In genomic region chr3:137150414-137151010, GRCm38 (mm10) we compare ENCODE assay signal across 9 mouse cellular contexts.
A peak's percentile ranks its signal among the peaks of the same experiment; 100 is the strongest.
DNase-seq lines count a peak whose midpoint lies in the region; ATAC-seq and TF ChIP-seq lines count a peak whose summit lies in the region.
"Had no signal": no experiment of that assay in that cellular context is flagged by ENCODE, and none has a peak within 500 bp of the region (broad histone marks: within the 10 kb centered on the region; RNA-seq: fewer than 3 reads in every experiment).

No protein-coding gene starts in this region.

- no peak for TF ChIP-seq CTCF in testis, adult 2 months (IDR thresholded peaks at IDR 0.05; ENCODE audit: control insufficient read depth, insufficient read depth, insufficient replicate concordance, low read depth, low read length)

- no peaks in the 10 kb centered on the region for H3K27me3 ChIP-seq in testis, adult 2 months (ENCODE audit: control insufficient read depth, insufficient read depth, low read length)
- H3K27me3 ChIP-seq in heart, embryonic 14.5 days (ENCODE audit: control insufficient read depth, insufficient read depth, low read length): no peaks in the 10 kb centered on the region
- H3K27me3 ChIP-seq in midbrain, embryonic 13.5 days: no peaks in the 10 kb centered on the region
- H3K27me3 ChIP-seq: limb, embryonic 12.5 days had no signal

- H3K27ac ChIP-seq in testis, adult 2 months (ENCODE audit: control insufficient read depth, insufficient read depth, low read depth, low read length): no peak overlapping the region
- peak overlapping the region; percentile 62 to 75 for H3K27ac ChIP-seq in heart, embryonic 14.5 days (replicated peaks in 1 of 2; ENCODE audit: control insufficient read depth in 1 of 2, insufficient read depth in 1 of 2, low read depth in 2 of 2, low read length in 2 of 2)
- no peak overlapping the region for H3K27ac ChIP-seq in midbrain, embryonic 13.5 days
- H3K27ac ChIP-seq: limb, embryonic 12.5 days had no signal

- H3K36me3 ChIP-seq in testis, adult 2 months (ENCODE audit: control insufficient read depth, insufficient read depth, low read length): no peaks in the 10 kb centered on the region
- H3K36me3 ChIP-seq in heart, embryonic 14.5 days (ENCODE audit: control insufficient read depth, insufficient read depth, low read length): no peaks in the 10 kb centered on the region
- H3K36me3 ChIP-seq in midbrain, embryonic 13.5 days: no peaks in the 10 kb centered on the region
- H3K36me3 ChIP-seq: limb, embryonic 12.5 days had no signal

- no peaks in the 10 kb centered on the region; the same call in 1 of the 2 replicates for H3K4me1 ChIP-seq in testis, adult 2 months (ENCODE audit: control insufficient read depth, insufficient read depth, low read length)
- 0 out of 4 replicates have a peak, but pooled peaks cover 0 to 5% of the 10 kb centered on the region in 2 experiments for H3K4me1 ChIP-seq in heart, embryonic 14.5 days (ENCODE audit: control insufficient read depth in 2 of 2, insufficient read depth in 2 of 2, low read length in 2 of 2)
- H3K4me1 ChIP-seq in midbrain, embryonic 13.5 days (replicated peaks): peaks cover 21% of the 10 kb centered on the region
- H3K4me1 ChIP-seq: limb, embryonic 12.5 days had no signal

- H3K4me3 ChIP-seq in testis, adult 2 months (ENCODE audit: control insufficient read depth, low read depth, low read length): peak overlapping the region; percentile 8; the same call in 1 of the 2 replicates
- H3K4me3 ChIP-seq in heart, embryonic 14.5 days (ENCODE audit: control insufficient read depth in 1 of 2, insufficient read depth in 1 of 2, low read depth in 1 of 2, low read length in 2 of 2): no peak overlapping the region
- no peak overlapping the region for H3K4me3 ChIP-seq in midbrain, embryonic 13.5 days (replicated peaks)
- H3K4me3 ChIP-seq: limb, embryonic 12.5 days had no signal

- 23% methylated on average over 14 of the region's 14 CpGs for WGBS in heart, embryonic 14.5 days
- WGBS in midbrain, embryonic 13.5 days: 68% methylated on average over 14 of the region's 14 CpGs

- TF ChIP-seq POLR2A in testis, adult 2 months (IDR thresholded peaks at IDR 0.05; ENCODE audit: control insufficient read depth, low read depth, low read length): no peak

- ATAC-seq in heart, embryonic 14.5 days (ENCODE audit: insufficient number of reproducible peaks, insufficient read depth, low FRiP score, low read depth): peak; percentile 86
- no peak for ATAC-seq in midbrain, embryonic 13.5 days

- no peaks in the 10 kb centered on the region for H3K9me3 ChIP-seq in heart, embryonic 14.5 days (ENCODE audit: control insufficient read depth, low read length)
- H3K9me3 ChIP-seq in midbrain, embryonic 13.5 days: no peaks in the 10 kb centered on the region
- H3K9me3 ChIP-seq: limb, embryonic 12.5 days had no signal

- H3K4me2 ChIP-seq in heart, embryonic 14.5 days (ENCODE audit: low read length): peak overlapping the region; percentile 23; the same call in 1 of the 2 replicates
- no peak overlapping the region for H3K4me2 ChIP-seq in midbrain, embryonic 13.5 days (replicated peaks)
- H3K4me2 ChIP-seq: limb, embryonic 12.5 days had no signal

- no peak overlapping the region for H3K9ac ChIP-seq in heart, embryonic 14.5 days (ENCODE audit: low read length)
- no peak overlapping the region for H3K9ac ChIP-seq in midbrain, embryonic 13.5 days (replicated peaks)
- H3K9ac ChIP-seq: limb, embryonic 12.5 days had no signal

- no peak for DNase-seq in testis, postnatal 10 days (ENCODE audit: low spot score)
- DNase-seq in cerebellum, postnatal 10 days: peak; percentile 36 to 38
- peak; percentile 41 to 42 for DNase-seq in layer of hippocampus, adult 8-10 months (ENCODE audit: low spot score in 2 of 2)
- peak; percentile 28 for DNase-seq in mesoderm, embryonic 11.5 days (ENCODE audit: low read depth, low spot score)
- no peak for DNase-seq in thymus, postnatal 25 days

Comparison
In these comparisons a context has a peak if more than half of its experiments do, and no peak if none do; other contexts are left out.
1. H3K27ac ChIP-seq: peak in heart, embryonic 14.5 days (2 of 2); none in testis, adult 2 months (single experiment) and midbrain, embryonic 13.5 days (single experiment).
2. DNase-seq: peak in cerebellum, postnatal 10 days (2 of 2), layer of hippocampus, adult 8-10 months (2 of 2) and mesoderm, embryonic 11.5 days (single experiment); none in testis, postnatal 10 days (single experiment) and thymus, postnatal 25 days (single experiment).